Mouse (Mus musculus): ENCODE measurements around the gene Nt5c1a.

GRCm38 (mm10) chr4:123252214-123252613 lies 50.9 kb downstream of the Nt5c1a start:
- TF ChIP-seq CTCF (IDR thresholded peaks at IDR 0.05; ENCODE audit: borderline replicate concordance, control insufficient read depth, extremely low read depth, insufficient read depth, low read length, poor library complexity) (no peak), POLR2A (IDR thresholded peaks at IDR 0.05; ENCODE audit: control insufficient read depth, extremely low read depth, insufficient read depth, low read length, poor library complexity) (no peak)
